Mouse (Mus musculus): ENCODE results near the gene Lrrc23. TPM values are rescaled to one million over a fixed set of nuclear protein-coding genes. Genes with fewer than 3 reads are reported as not detected.

Gene Lrrc23
- total and polyA plus RNA-seq, 3 experiments = 3.2 TPM; not detected in 2

GRCm38 (mm10) chr6:124746296-124746605 is 33.3 kb downstream of the Lrrc23 start:
- 0 out of 2 replicates have a peak, but pooled peaks have one; percentile 23 for TF ChIP-seq EP300 (IDR thresholded peaks at IDR 0.05; ENCODE audit: insufficient read depth, low read depth, low read length)
- no peak for TF ChIP-seq CTCF (IDR thresholded peaks at IDR 0.05)
- Histone ChIP-seq H3K79me2 (replicated peaks; ENCODE audit: control insufficient read depth, insufficient read depth, low read length) (no peaks in the 10 kb centered on the region), H3K27me3 (ENCODE audit: control insufficient read depth, insufficient read depth, low read length) (no peaks in the 10 kb centered on the region), H3K27ac (peak overlapping the region; percentile 96), H3K4me1 (ENCODE audit: control insufficient read depth, insufficient read depth, low read length) (peaks cover 3% of the 10 kb centered on the region; the same call in 1 of the 2 replicates), H3K9ac (ENCODE audit: low read depth, low read length) (peak overlapping the region; percentile 82), H3K36me3 (ENCODE audit: control insufficient read depth, insufficient read depth, low read length) (no peaks in the 10 kb centered on the region), H3K4me3 (peak overlapping the region; percentile 68)
- intact Hi-C loops (cut with DNase I) = no loop called here
- no peak for DNase-seq
- WGBS = 24% methylated on average over 8 of the region's 8 CpGs

- WGBS = 2% methylated on average over 84 of the region's 85 CpGs
- peak overlapping the region; percentile 82 for H3K9ac ChIP-seq (ENCODE audit: low read depth, low read length)
- peak overlapping the region; percentile 96 for H3K27ac ChIP-seq
- H3K4me1 ChIP-seq (ENCODE audit: control insufficient read depth, insufficient read depth, low read length) = peaks cover 3% of the 10 kb centered on the region; the same call in 1 of the 2 replicates
- peak; percentile 47; the same call in 1 of the 2 replicates for TF ChIP-seq EP300 (IDR thresholded peaks at IDR 0.05; ENCODE audit: insufficient read depth, low read depth, low read length)
- peak; percentile 98; the same call in 1 of the 2 replicates for TF ChIP-seq CTCF (IDR thresholded peaks at IDR 0.05)
- TF ChIP-seq POLR2A (IDR thresholded peaks at IDR 0.05; ENCODE audit: insufficient read depth, low read depth, low read length) = peak; percentile 77
- H3K36me3 ChIP-seq (ENCODE audit: control insufficient read depth, insufficient read depth, low read length) = no peaks in the 10 kb centered on the region
- peak overlapping the region; percentile 68 for H3K4me3 ChIP-seq
- H3K27me3 ChIP-seq (ENCODE audit: control insufficient read depth, insufficient read depth, low read length) = no peaks in the 10 kb centered on the region
- no peaks in the 10 kb centered on the region for H3K79me2 ChIP-seq (replicated peaks; ENCODE audit: control insufficient read depth, insufficient read depth, low read length)
- intact Hi-C loops (cut with DNase I) = loop anchor here (1.0 kb wide), 1 partner anchor 11 kb away; the partner anchor contains the start of genes Atn1 and Gm45234
- peak; percentile 95 to 96 for DNase-seq
Observed at GRCm38 (mm10) chr6:124745490-124746295, 33.8 kb downstream of the Lrrc23 start.

GRCm38 (mm10) chr6:124744755-124745321 is 34.7 kb downstream of the Lrrc23 start:
- Histone ChIP-seq H3K9ac (ENCODE audit: low read depth, low read length) (peak overlapping the region; percentile 59), H3K27me3 (ENCODE audit: control insufficient read depth, insufficient read depth, low read length) (no peaks in the 10 kb centered on the region), H3K79me2 (replicated peaks; ENCODE audit: control insufficient read depth, insufficient read depth, low read length) (no peaks in the 10 kb centered on the region), H3K27ac (peak overlapping the region; percentile 96), H3K36me3 (ENCODE audit: control insufficient read depth, insufficient read depth, low read length) (peaks cover under 1% of the 10 kb centered on the region; the same call in 1 of the 2 replicates), H3K4me1 (ENCODE audit: control insufficient read depth, insufficient read depth, low read length) (peaks cover 4% of the 10 kb centered on the region), H3K4me3 (peak overlapping the region; percentile 68)
- TF ChIP-seq CTCF (IDR thresholded peaks at IDR 0.05) (no peak), POLR2A (IDR thresholded peaks at IDR 0.05; ENCODE audit: insufficient read depth, low read depth, low read length) (no peak), EP300 (IDR thresholded peaks at IDR 0.05; ENCODE audit: insufficient read depth, low read depth, low read length) (no peak)
- WGBS = 66% methylated on average over 26 of the region's 26 CpGs
- intact Hi-C loops (cut with DNase I) = loop anchor here (1.0 to 5.0 kb wide), 2 partner anchors 11 to 62 kb away; partner anchors contain the start of genes Atn1, Gm45234 and Spsb2
- DNase-seq = no peak

- 88% methylated on average over 8 of the region's 8 CpGs for WGBS
- Histone ChIP-seq H3K4me1 (ENCODE audit: control insufficient read depth, insufficient read depth, low read length) (peaks cover 5% of the 10 kb centered on the region), H3K27me3 (ENCODE audit: control insufficient read depth, insufficient read depth, low read length) (no peaks in the 10 kb centered on the region), H3K4me3 (no peak overlapping the region), H3K79me2 (replicated peaks; ENCODE audit: control insufficient read depth, insufficient read depth, low read length) (no peaks in the 10 kb centered on the region), H3K9ac (ENCODE audit: low read depth, low read length) (no peak overlapping the region), H3K36me3 (ENCODE audit: control insufficient read depth, insufficient read depth, low read length) (peaks cover 2% of the 10 kb centered on the region; the same call in 1 of the 2 replicates), H3K27ac (no peak overlapping the region)
- DNase-seq = no peak
- TF ChIP-seq CTCF (IDR thresholded peaks at IDR 0.05) = no peak
- no peak for TF ChIP-seq POLR2A (IDR thresholded peaks at IDR 0.05; ENCODE audit: insufficient read depth, low read depth, low read length)
- TF ChIP-seq EP300 (IDR thresholded peaks at IDR 0.05; ENCODE audit: insufficient read depth, low read depth, low read length) = no peak
- intact Hi-C loops (cut with DNase I) = loop anchor here (5.0 kb wide), 1 partner anchor 64 kb away; the partner anchor contains the start of gene Spsb2
Observed at GRCm38 (mm10) chr6:124743647-124744046, 35.9 kb downstream of the Lrrc23 start.

- Histone ChIP-seq H3K4me1 (ENCODE audit: control insufficient read depth, insufficient read depth, low read length) (peaks cover 5% of the 10 kb centered on the region), H3K9ac (ENCODE audit: low read depth, low read length) (no peak overlapping the region), H3K27me3 (ENCODE audit: control insufficient read depth, insufficient read depth, low read length) (no peaks in the 10 kb centered on the region), H3K4me3 (no peak overlapping the region), H3K79me2 (replicated peaks; ENCODE audit: control insufficient read depth, insufficient read depth, low read length) (no peaks in the 10 kb centered on the region), H3K36me3 (ENCODE audit: control insufficient read depth, insufficient read depth, low read length) (peaks cover 2% of the 10 kb centered on the region; the same call in 1 of the 2 replicates), H3K27ac (no peak overlapping the region)
- no peak for DNase-seq
- WGBS = 88% methylated on average over 15 of the region's 15 CpGs
- intact Hi-C loops (cut with DNase I) = loop anchor here (5.0 kb wide), 1 partner anchor 64 kb away; the partner anchor contains the start of gene Spsb2
- no peak for TF ChIP-seq EP300 (IDR thresholded peaks at IDR 0.05; ENCODE audit: insufficient read depth, low read depth, low read length)
- no peak for TF ChIP-seq CTCF (IDR thresholded peaks at IDR 0.05)
- TF ChIP-seq POLR2A (IDR thresholded peaks at IDR 0.05; ENCODE audit: insufficient read depth, low read depth, low read length) = no peak
Observed at GRCm38 (mm10) chr6:124742839-124743514, 36.5 kb downstream of the Lrrc23 start.

Measured in heart, adult 2 months (tissue).